Comparison of ENCODE assay signal across 7 mouse cellular contexts in genomic region chr2:84838993-84839980, GRCm38 (mm10). TPM values are rescaled to one million over a fixed set of nuclear protein-coding genes. Genes with fewer than 3 reads are reported as not detected.
DNase-seq lines count a peak whose midpoint lies in the region; ATAC-seq and TF ChIP-seq lines count a peak whose summit lies in the region.

No protein-coding gene starts in this region.

- peak; percentile 85 for TF ChIP-seq EP300 in ES-Bruce4 (IDR thresholded peaks at IDR 0.05; ENCODE audit: insufficient read depth, low read depth, low read length)
- no peak for TF ChIP-seq EP300 in stomach, postnatal 0 days (optimal IDR thresholded peaks at IDR 0.05)

- H3K9me3 ChIP-seq in ES-Bruce4 (replicated peaks; ENCODE audit: control insufficient read depth, insufficient read depth, low read length, poor library complexity, severe bottlenecking), result no peaks in the 10 kb centered on the region
- H3K9me3 ChIP-seq in kidney, postnatal 0 days (replicated peaks; ENCODE audit: low read length), result no peaks in the 10 kb centered on the region
- no peaks in the 10 kb centered on the region for H3K9me3 ChIP-seq in midbrain, embryonic 11.5 days (ENCODE audit: control insufficient read depth, low read length)
- no peaks in the 10 kb centered on the region for H3K9me3 ChIP-seq in stomach, postnatal 0 days (ENCODE audit: control insufficient read depth, low read length)

- peak overlapping the region; percentile 91 for H3K4me2 ChIP-seq in kidney, postnatal 0 days (ENCODE audit: low read length)
- peak overlapping the region; percentile 95 for H3K4me2 ChIP-seq in midbrain, embryonic 11.5 days
- H3K4me2 ChIP-seq in stomach, postnatal 0 days (replicated peaks; ENCODE audit: low read depth), result peak overlapping the region; percentile 93

- H3K27me3 ChIP-seq in ES-Bruce4 (ENCODE audit: control insufficient read depth, insufficient read depth, low read length, poor library complexity, severe bottlenecking), result no peaks in the 10 kb centered on the region
- H3K27me3 ChIP-seq in kidney, postnatal 0 days (ENCODE audit: insufficient read depth, low read length), result peaks cover 6% of the 10 kb centered on the region; the same call in 1 of the 2 replicates
- H3K27me3 ChIP-seq in midbrain, embryonic 11.5 days (ENCODE audit: control insufficient read depth, insufficient read depth, low read length), result peaks cover 19% of the 10 kb centered on the region
- no peaks in the 10 kb centered on the region for H3K27me3 ChIP-seq in stomach, postnatal 0 days (ENCODE audit: control insufficient read depth, insufficient read depth, low read length)

- peak; percentile 54 for TF ChIP-seq POLR2A in ES-Bruce4 (IDR thresholded peaks at IDR 0.05; ENCODE audit: insufficient read depth, low read length)

- WGBS in kidney, postnatal 0 days, result under 1% methylated on average over 47 of the region's 47 CpGs
- under 1% methylated on average over 47 of the region's 47 CpGs for WGBS in midbrain, embryonic 11.5 days
- WGBS in stomach, postnatal 0 days, result 1% methylated on average over 47 of the region's 47 CpGs

- H3K36me3 ChIP-seq in ES-Bruce4 (ENCODE audit: control insufficient read depth, insufficient read depth, low read length, poor library complexity, severe bottlenecking), result no peaks in the 10 kb centered on the region; the same call in 1 of the 2 replicates
- no peaks in the 10 kb centered on the region for H3K36me3 ChIP-seq in kidney, postnatal 0 days (ENCODE audit: insufficient read depth, low read length)
- no peaks in the 10 kb centered on the region for H3K36me3 ChIP-seq in midbrain, embryonic 11.5 days (ENCODE audit: control insufficient read depth, insufficient read depth, low read length)
- no peaks in the 10 kb centered on the region for H3K36me3 ChIP-seq in stomach, postnatal 0 days (ENCODE audit: control insufficient read depth, insufficient read depth, low read length)

- H3K4me1 ChIP-seq in ES-Bruce4 (ENCODE audit: control insufficient read depth, insufficient read depth, low read length), result peaks cover 9% of the 10 kb centered on the region
- H3K4me1 ChIP-seq in kidney, postnatal 0 days (replicated peaks; ENCODE audit: insufficient read depth, low read length), result peaks cover 14% of the 10 kb centered on the region; the same call in 1 of the 2 replicates
- H3K4me1 ChIP-seq in midbrain, embryonic 11.5 days (ENCODE audit: control insufficient read depth, insufficient read depth, low read length), result peaks cover 14% of the 10 kb centered on the region
- peaks cover 10% of the 10 kb centered on the region for H3K4me1 ChIP-seq in stomach, postnatal 0 days (replicated peaks; ENCODE audit: control insufficient read depth, insufficient read depth)

- no peak for TF ChIP-seq CTCF in ES-Bruce4 (IDR thresholded peaks at IDR 0.05; ENCODE audit: low read depth, low read length)
- TF ChIP-seq CTCF in kidney, postnatal 0 days (IDR thresholded peaks at IDR 0.05; ENCODE audit: low read depth), result no peak
- no peak for TF ChIP-seq CTCF in stomach, postnatal 0 days (IDR thresholded peaks at IDR 0.05; ENCODE audit: low read depth)

- peak overlapping the region; percentile 64 for H3K9ac ChIP-seq in ES-Bruce4 (ENCODE audit: low read depth, poor library complexity, severe bottlenecking)
- peak overlapping the region; percentile 62 for H3K9ac ChIP-seq in kidney, postnatal 0 days (ENCODE audit: low read depth, low read length)
- H3K9ac ChIP-seq in midbrain, embryonic 11.5 days (ENCODE audit: low read length), result peak overlapping the region; percentile 83
- peak overlapping the region; percentile 73 for H3K9ac ChIP-seq in stomach, postnatal 0 days (ENCODE audit: low read length)

- H3K27ac ChIP-seq in ES-Bruce4 (ENCODE audit: insufficient read depth, low read length), result no peak overlapping the region
- peak overlapping the region; percentile 70 for H3K27ac ChIP-seq in kidney, postnatal 0 days
- no peak overlapping the region for H3K27ac ChIP-seq in midbrain, embryonic 11.5 days (ENCODE audit: low read depth, low read length)
- peak overlapping the region; percentile 83 for H3K27ac ChIP-seq in stomach, postnatal 0 days (replicated peaks)

- DNase-seq in c-Kit-negative CD71-positive TER-119-positive erythroid progenitor cells, embryonic 14.5 days (ENCODE audit: low read depth, low spot score), result peak; percentile 69
- peak; percentile 77 for DNase-seq in gastrocnemius, postnatal 25 days
- DNase-seq in kidney, postnatal 0 days (ENCODE audit: low spot score), result peak; percentile 56
- DNase-seq in midbrain, embryonic 11.5 days (ENCODE audit: low spot score, missing footprints), result peak; percentile 95
- DNase-seq in stomach, postnatal 0 days (ENCODE audit: low spot score), result peak; percentile 55
- DNase-seq in right cerebral cortex, postnatal 25 days, result no peak

- ATAC-seq in kidney, postnatal 0 days (replicated peaks; ENCODE audit: low FRiP score, low read depth), result no peak; the same call in 1 of the 2 replicates
- peak; percentile 18 for ATAC-seq in midbrain, embryonic 11.5 days (ENCODE audit: low FRiP score)
- peak; percentile 29; the same call in 1 of the 2 replicates for ATAC-seq in stomach, postnatal 0 days (ENCODE audit: low FRiP score, low TSS enrichment)

- peak overlapping the region; percentile 86 for H3K4me3 ChIP-seq in ES-Bruce4 (ENCODE audit: low read depth, low read length)
- H3K4me3 ChIP-seq in kidney, postnatal 0 days (replicated peaks; ENCODE audit: low read depth, low read length), result peak overlapping the region; percentile 59
- peak overlapping the region; percentile 60 for H3K4me3 ChIP-seq in midbrain, embryonic 11.5 days (ENCODE audit: low read depth, low read length)
- H3K4me3 ChIP-seq in stomach, postnatal 0 days (ENCODE audit: low read depth, low read length), result peak overlapping the region; percentile 61

RNA-seq across cellular contexts. Expression of gene Slc43a1, which starts 0.6 kb away (rescaled TPM):
- polyA plus RNA-seq in ES-Bruce4 (2011; ENCODE audit: insufficient read depth, insufficient read length, low read depth, missing spikeins), result 11.5 and 12.3 TPM in 2 replicates
- 1 to 10 TPM; 7.7 to 8.4 TPM for total RNA-seq in gastrocnemius, postnatal 25 days (2021)
- polyA plus RNA-seq in kidney, postnatal 0 days (2015; fragmentation: Nextera tagmentation; extraction: Ambion mirVana), result 8.3 and 8.5 TPM in 2 replicates
- 16.3 and 18.6 TPM in 2 replicates for polyA plus RNA-seq in midbrain, embryonic 11.5 days (2014; fragmentation: Nextera tagmentation; extraction: Ambion mirVana)
- 5.1 and 5.4 TPM in 2 replicates for polyA plus RNA-seq in stomach, postnatal 0 days (2015; fragmentation: Nextera tagmentation; extraction: Ambion mirVana)

RNA-seq across cellular contexts. Expression of gene Timm10, which starts 12.5 kb away (rescaled TPM):
- 40.8 and 47.3 TPM in 2 replicates for polyA plus RNA-seq in ES-Bruce4 (2011; ENCODE audit: insufficient read depth, insufficient read length, low read depth, missing spikeins)
- total RNA-seq in gastrocnemius, postnatal 25 days (2021), result 10 to 100 TPM; 49.3 to 51.3 TPM
- 63.6 and 71.1 TPM in 2 replicates for polyA plus RNA-seq in kidney, postnatal 0 days (2015; fragmentation: Nextera tagmentation; extraction: Ambion mirVana)
- 38.1 and 43.1 TPM in 2 replicates for polyA plus RNA-seq in midbrain, embryonic 11.5 days (2014; fragmentation: Nextera tagmentation; extraction: Ambion mirVana)
- 37.7 and 42.3 TPM in 2 replicates for polyA plus RNA-seq in stomach, postnatal 0 days (2015; fragmentation: Nextera tagmentation; extraction: Ambion mirVana)

RNA-seq across cellular contexts. Expression of gene Smtnl1, which starts 16.8 kb away (rescaled TPM):
- polyA plus RNA-seq in ES-Bruce4 (2011; ENCODE audit: insufficient read depth, insufficient read length, low read depth, missing spikeins), result 2.6 and 2.8 TPM in 2 replicates
- total RNA-seq in gastrocnemius, postnatal 25 days (2021), result 100 to 1,000 TPM; 101 to 105 TPM
- polyA plus RNA-seq in kidney, postnatal 0 days (2015; fragmentation: Nextera tagmentation; extraction: Ambion mirVana), result 0.36 and 0.37 TPM in 2 replicates
- polyA plus RNA-seq in midbrain, embryonic 11.5 days (2014; fragmentation: Nextera tagmentation; extraction: Ambion mirVana), result 0.15 TPM in 1 of 2 replicates, not detected in the other
- polyA plus RNA-seq in stomach, postnatal 0 days (2015; fragmentation: Nextera tagmentation; extraction: Ambion mirVana), result 0.05 TPM in 1 of 2 replicates, not detected in the other

RNA-seq across cellular contexts. Expression of gene Ube2l6, which starts 40.7 kb away (rescaled TPM):
- 12.6 and 14.3 TPM in 2 replicates for polyA plus RNA-seq in ES-Bruce4 (2011; ENCODE audit: insufficient read depth, insufficient read length, low read depth, missing spikeins)
- total RNA-seq in gastrocnemius, postnatal 25 days (2021), result 1 to 10 TPM; 4.2 to 8.1 TPM
- 30.5 and 33.9 TPM in 2 replicates for polyA plus RNA-seq in kidney, postnatal 0 days (2015; fragmentation: Nextera tagmentation; extraction: Ambion mirVana)
- 39.4 and 39.5 TPM in 2 replicates for polyA plus RNA-seq in midbrain, embryonic 11.5 days (2014; fragmentation: Nextera tagmentation; extraction: Ambion mirVana)
- 27.6 and 28.6 TPM in 2 replicates for polyA plus RNA-seq in stomach, postnatal 0 days (2015; fragmentation: Nextera tagmentation; extraction: Ambion mirVana)

RNA-seq across cellular contexts. Expression of gene Rtn4rl2, which starts 47.2 kb away (rescaled TPM):
- polyA plus RNA-seq in ES-Bruce4 (2011; ENCODE audit: insufficient read depth, insufficient read length, low read depth, missing spikeins), result not detected in 2 replicates
- total RNA-seq in gastrocnemius, postnatal 25 days (2021), result under 1 TPM; 0.43 to 0.54 TPM
- polyA plus RNA-seq in kidney, postnatal 0 days (2015; fragmentation: Nextera tagmentation; extraction: Ambion mirVana), result 1.1 and 1.3 TPM in 2 replicates
- polyA plus RNA-seq in midbrain, embryonic 11.5 days (2014; fragmentation: Nextera tagmentation; extraction: Ambion mirVana), result 1.4 and 1.6 TPM in 2 replicates
- 0.41 and 0.53 TPM in 2 replicates for polyA plus RNA-seq in stomach, postnatal 0 days (2015; fragmentation: Nextera tagmentation; extraction: Ambion mirVana)

Comparison
In these comparisons a context has a peak if more than half of its experiments do, and no peak if none do; other contexts are left out.
1. H3K27ac ChIP-seq: peak in kidney, postnatal 0 days (single experiment) and stomach, postnatal 0 days (single experiment); none in ES-Bruce4 (single experiment) and midbrain, embryonic 11.5 days (single experiment).
2. Peak in every context shown above with its lines, with median percentiles within 50 percentile points of each other: H3K4me3 ChIP-seq, H3K9ac ChIP-seq and H3K4me2 ChIP-seq.